Mouse (Mus musculus): ENCODE data around the gene Adamts2. TPM values are rescaled to one million over a fixed set of nuclear protein-coding genes. Genes with fewer than 3 reads are reported as not detected.

Adamts2 gene
- total and polyA plus RNA-seq, 2 experiments from 2014 or later = 4.9 to 12.7 TPM

- no peak for ATAC-seq (ENCODE audit: low FRiP score)
- Histone ChIP-seq H3K4me1 (ENCODE audit: insufficient read depth, low read length) (no peaks in the 10 kb centered on the region), H3K27me3 (ENCODE audit: insufficient read depth, low read length) (no peaks in the 10 kb centered on the region), H3K9ac (replicated peaks; ENCODE audit: low read length, poor library complexity, severe bottlenecking) (no peak overlapping the region), H3K9me3 (ENCODE audit: low read length) (no peaks in the 10 kb centered on the region), H3K27ac (ENCODE audit: low read depth, low read length) (no peak overlapping the region), H3K36me3 (ENCODE audit: insufficient read depth, low read length) (no peaks in the 10 kb centered on the region), H3K4me2 (ENCODE audit: low read depth, low read length, poor library complexity, severe bottlenecking) (no peak overlapping the region), H3K4me3 (ENCODE audit: low read depth, low read length) (no peak overlapping the region)
- DNase-seq (ENCODE audit: low spot score) = no peak
- WGBS = 61% methylated on average over 5 of the region's 5 CpGs
- no peak for TF ChIP-seq CTCF (IDR thresholded peaks at IDR 0.05)
Observed at GRCm38 (mm10) chr11:50670363-50670725, 68.5 kb downstream of the Adamts2 start.

GRCm38 (mm10) chr11:50670881-50671280 is 69.0 kb downstream of the Adamts2 start:
- WGBS = 100% methylated on average over 1 of the region's 1 CpGs
- no peaks in the 10 kb centered on the region for H3K9me3 ChIP-seq (ENCODE audit: low read length)

GRCm38 (mm10) chr11:50671376-50671775 is 69.5 kb downstream of the Adamts2 start:
- WGBS = 70% methylated on average over 2 of the region's 2 CpGs
- H3K36me3 ChIP-seq (ENCODE audit: insufficient read depth, low read length) = no peaks in the 10 kb centered on the region
- H3K9ac ChIP-seq (replicated peaks; ENCODE audit: low read length, poor library complexity, severe bottlenecking) = no peak overlapping the region
- no peak overlapping the region for H3K27ac ChIP-seq (ENCODE audit: low read depth, low read length)
- H3K27me3 ChIP-seq (ENCODE audit: insufficient read depth, low read length) = no peaks in the 10 kb centered on the region
- H3K4me3 ChIP-seq (ENCODE audit: low read depth, low read length) = no peak overlapping the region
- H3K4me2 ChIP-seq (ENCODE audit: low read depth, low read length, poor library complexity, severe bottlenecking) = no peak overlapping the region
- no peak for TF ChIP-seq CTCF (IDR thresholded peaks at IDR 0.05)
- no peak for ATAC-seq (ENCODE audit: low FRiP score)
- H3K9me3 ChIP-seq (ENCODE audit: low read length) = no peaks in the 10 kb centered on the region
- DNase-seq (ENCODE audit: low spot score) = no peak
- H3K4me1 ChIP-seq (ENCODE audit: insufficient read depth, low read length) = no peaks in the 10 kb centered on the region

More at GRCm38 (mm10) chr11:50670881-50671280, 69.0 kb downstream of the Adamts2 start:
- Histone ChIP-seq H3K4me2 (ENCODE audit: low read depth, low read length, poor library complexity, severe bottlenecking) (no peak overlapping the region), H3K4me3 (ENCODE audit: low read depth, low read length) (no peak overlapping the region), H3K4me1 (ENCODE audit: insufficient read depth, low read length) (no peaks in the 10 kb centered on the region), H3K27ac (ENCODE audit: low read depth, low read length) (no peak overlapping the region), H3K27me3 (ENCODE audit: insufficient read depth, low read length) (no peaks in the 10 kb centered on the region), H3K9ac (replicated peaks; ENCODE audit: low read length, poor library complexity, severe bottlenecking) (no peak overlapping the region), H3K36me3 (ENCODE audit: insufficient read depth, low read length) (no peaks in the 10 kb centered on the region)
- ATAC-seq (ENCODE audit: low FRiP score) = no peak
- DNase-seq (ENCODE audit: low spot score) = no peak
- TF ChIP-seq CTCF (IDR thresholded peaks at IDR 0.05) = no peak

DNA sequence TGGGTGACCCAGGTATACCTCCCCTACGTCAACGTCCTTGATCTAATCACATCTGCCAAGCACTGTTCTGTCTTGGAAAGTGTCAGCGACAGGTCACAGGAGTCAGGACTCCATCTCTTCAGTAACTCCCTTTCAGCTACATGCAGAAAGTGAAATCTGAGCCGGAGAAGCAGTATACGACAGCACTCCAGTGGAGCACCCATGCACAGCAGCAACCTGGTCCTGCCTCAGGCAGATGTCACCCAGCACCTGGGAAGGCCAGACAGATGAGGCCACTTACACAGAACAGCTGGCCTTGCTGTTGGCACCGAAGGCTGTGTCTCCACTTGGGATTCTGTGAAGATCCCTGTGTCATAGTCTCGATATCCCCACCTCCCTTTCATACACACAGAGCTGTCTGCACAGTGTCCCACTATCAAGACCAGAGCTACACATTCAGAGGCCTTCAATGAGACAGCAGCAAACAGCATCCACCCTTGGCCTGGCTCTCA is 70.0 kb downstream of the Adamts2 start:
- 92% methylated on average over 7 of the region's 7 CpGs for WGBS
- no peak overlapping the region for H3K9ac ChIP-seq (replicated peaks; ENCODE audit: low read length, poor library complexity, severe bottlenecking)
- TF ChIP-seq CTCF (IDR thresholded peaks at IDR 0.05) = no peak
- H3K4me1 ChIP-seq (ENCODE audit: insufficient read depth, low read length) = no peaks in the 10 kb centered on the region
- no peaks in the 10 kb centered on the region for H3K9me3 ChIP-seq (ENCODE audit: low read length)
- H3K27ac ChIP-seq (ENCODE audit: low read depth, low read length) = no peak overlapping the region
- DNase-seq (ENCODE audit: low spot score) (no peak), ATAC-seq (ENCODE audit: low FRiP score) (no peak)
- no peak overlapping the region for H3K4me2 ChIP-seq (ENCODE audit: low read depth, low read length, poor library complexity, severe bottlenecking)
- H3K4me3 ChIP-seq (ENCODE audit: low read depth, low read length) = no peak overlapping the region
- no peaks in the 10 kb centered on the region for H3K27me3 ChIP-seq (ENCODE audit: insufficient read depth, low read length)
- H3K36me3 ChIP-seq (ENCODE audit: insufficient read depth, low read length) = no peaks in the 10 kb centered on the region

DNA sequence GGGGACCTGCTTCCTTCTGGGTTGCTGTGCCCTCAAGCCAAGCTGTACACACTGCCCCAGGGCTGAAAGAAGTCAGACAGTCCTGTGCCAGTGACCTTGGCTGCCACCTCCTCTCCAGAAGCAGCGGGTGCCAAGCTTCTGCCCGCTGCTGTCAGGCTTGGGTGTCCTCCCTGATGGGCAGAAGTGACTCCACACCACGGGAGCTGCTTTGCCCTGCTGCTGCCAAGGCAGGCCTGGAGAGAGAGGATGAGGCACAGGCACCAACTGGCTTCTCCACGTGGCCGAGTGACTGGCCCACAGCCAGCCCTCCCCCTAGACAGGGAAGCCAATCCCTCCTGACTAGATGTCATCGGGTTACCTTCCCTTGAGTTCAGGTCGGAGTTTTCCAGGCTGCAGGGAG is 71.0 kb downstream of the Adamts2 start:
- Histone ChIP-seq H3K4me1 (ENCODE audit: insufficient read depth, low read length) (no peaks in the 10 kb centered on the region), H3K9ac (replicated peaks; ENCODE audit: low read length, poor library complexity, severe bottlenecking) (no peak overlapping the region), H3K9me3 (ENCODE audit: low read length) (no peaks in the 10 kb centered on the region), H3K36me3 (ENCODE audit: insufficient read depth, low read length) (no peaks in the 10 kb centered on the region), H3K27me3 (ENCODE audit: insufficient read depth, low read length) (no peaks in the 10 kb centered on the region), H3K4me2 (ENCODE audit: low read depth, low read length, poor library complexity, severe bottlenecking) (no peak overlapping the region), H3K4me3 (ENCODE audit: low read depth, low read length) (no peak overlapping the region), H3K27ac (ENCODE audit: low read depth, low read length) (no peak overlapping the region)
- peak; percentile 65 for DNase-seq (ENCODE audit: low spot score)
- WGBS = 43% methylated on average over 7 of the region's 7 CpGs
- no peak for ATAC-seq (ENCODE audit: low FRiP score)
- TF ChIP-seq CTCF (IDR thresholded peaks at IDR 0.05) = no peak

DNA sequence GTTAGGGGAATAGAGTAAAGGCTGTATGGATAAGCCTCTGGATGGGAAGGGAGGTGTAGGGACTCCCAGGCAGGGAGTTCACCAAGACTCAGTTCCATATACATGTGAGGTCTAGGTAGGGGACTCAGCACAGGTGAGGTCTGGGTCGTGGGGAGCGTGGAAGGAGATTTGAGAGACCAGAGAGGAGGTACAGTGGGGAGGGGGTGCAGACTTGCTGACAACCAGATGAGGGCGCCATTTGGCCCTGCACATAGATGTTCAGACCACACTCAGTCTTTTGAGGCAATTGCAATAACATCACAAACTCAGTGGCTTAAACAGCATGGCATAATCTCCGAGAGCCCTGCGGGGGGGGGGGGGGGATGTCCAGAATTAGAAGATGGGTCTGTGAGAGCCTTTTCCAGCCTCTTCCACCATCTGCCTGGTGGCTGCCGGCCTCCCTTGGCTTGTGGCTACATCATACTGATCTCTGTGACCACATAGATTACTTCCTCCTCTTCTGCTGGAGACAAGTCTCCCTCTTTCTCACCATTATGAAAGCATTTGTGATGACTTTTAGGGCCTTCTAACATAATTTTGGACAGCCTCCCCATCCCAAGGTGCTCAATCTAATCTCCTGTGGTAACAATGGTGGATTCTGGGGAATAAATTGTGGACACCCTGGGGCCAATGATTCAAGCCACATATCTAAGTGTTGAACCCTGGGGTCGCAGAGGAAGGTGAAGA is 71.8 kb downstream of the Adamts2 start:
- Histone ChIP-seq H3K27me3 (ENCODE audit: insufficient read depth, low read length) (no peaks in the 10 kb centered on the region), H3K27ac (ENCODE audit: low read depth, low read length) (no peak overlapping the region), H3K4me3 (ENCODE audit: low read depth, low read length) (no peak overlapping the region), H3K4me1 (ENCODE audit: insufficient read depth, low read length) (no peaks in the 10 kb centered on the region), H3K9ac (replicated peaks; ENCODE audit: low read length, poor library complexity, severe bottlenecking) (no peak overlapping the region), H3K36me3 (ENCODE audit: insufficient read depth, low read length) (no peaks in the 10 kb centered on the region), H3K4me2 (ENCODE audit: low read depth, low read length, poor library complexity, severe bottlenecking) (no peak overlapping the region), H3K9me3 (ENCODE audit: low read length) (no peaks in the 10 kb centered on the region)
- 68% methylated on average over 6 of the region's 7 CpGs for WGBS
- peak; percentile 55 for TF ChIP-seq CTCF (IDR thresholded peaks at IDR 0.05)
- peak; percentile 50 for DNase-seq (ENCODE audit: low spot score)
- peak; percentile 35; the same call in 1 of the 2 replicates for ATAC-seq (ENCODE audit: low FRiP score)
